Mouse (Mus musculus) ES-Bruce4 (cell line): ENCODE results near the gene Hfe.

ENCODE experiments used
- CTCF ChIP-seq: IDR thresholded peaks from one replicate; pipeline ENCODE4 v1.8.1; 2011; ENCODE audit warnings: low read depth, low read length
- EP300 ChIP-seq: IDR thresholded peaks from 2 replicates; pipeline ENCODE4 v1.6.1; 2011; ENCODE audit warnings: low read depth, low read length; ENCODE audit not compliant: insufficient read depth

- TF ChIP-seq EP300 = 0 out of 2 replicates have a peak, but pooled peaks have one; percentile 54
- TF ChIP-seq CTCF = no peak
These were observed 12.4 kb downstream of the Hfe start, which contains the start of gene Hist1h4c for GRCm38 (mm10) chr13:23698300-23698693.
